Mouse (Mus musculus): ENCODE results near the gene Lnx1.

DNA sequence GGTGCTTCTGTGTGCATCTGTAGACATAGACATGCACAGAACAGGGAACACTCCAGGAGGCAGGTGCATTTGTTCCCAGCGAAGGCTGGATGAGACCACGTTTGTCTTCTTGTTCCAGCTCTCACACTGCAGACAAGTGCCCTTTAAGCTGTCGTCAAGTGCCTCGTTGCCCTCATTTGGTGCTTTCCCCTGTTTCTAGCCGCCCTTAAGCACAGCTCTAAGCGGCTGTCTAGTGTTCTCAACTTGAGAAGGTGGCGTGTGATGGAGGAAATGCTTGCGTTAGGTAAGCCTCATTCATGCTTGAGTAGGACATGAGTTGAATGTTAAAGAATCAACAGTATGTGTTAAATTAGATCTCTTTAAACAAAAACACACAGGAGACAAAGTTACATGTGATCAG lies 29.9 kb upstream of the Lnx1 start:
- TF ChIP-seq CTCF (conservative IDR thresholded peaks at IDR 0.05; ENCODE audit: low read length) (no peak), NANOG (IDR thresholded peaks at IDR 0.05; ENCODE audit: borderline replicate concordance, low read length) (no peak), POU5F1 (IDR thresholded peaks at IDR 0.05; ENCODE audit: borderline replicate concordance, low read length) (no peak)

Measured in E14TG2a.4 (cell line).